Mouse (Mus musculus): Measurements from ENCODE around the gene Grid2. TPM values are rescaled to one million over a fixed set of nuclear protein-coding genes. Genes with fewer than 3 reads are reported as not detected.

Grid2 gene
- polyA plus RNA-seq, 1 experiment, result not detected

GRCm38 (mm10) chr6:64730030-64730429 lies 1474.4 kb downstream of the Grid2 start:
- Histone ChIP-seq H3K4me3 (replicated peaks) (peak overlapping the region; percentile 88), H3K27me3 (replicated peaks) (peaks cover 78% of the 10 kb centered on the region), H3K36me3 (replicated peaks; ENCODE audit: low read length) (no peaks in the 10 kb centered on the region), H3K9me3 (peaks cover 24% of the 10 kb centered on the region), H3K4me1 (peaks cover 29% of the 10 kb centered on the region)
- TF ChIP-seq FLI1 (IDR thresholded peaks at IDR 0.05; ENCODE audit: low read length) (no peak), GATA1 (IDR thresholded peaks at IDR 0.05; ENCODE audit: borderline replicate concordance, low read length) (no peak)

DNA sequence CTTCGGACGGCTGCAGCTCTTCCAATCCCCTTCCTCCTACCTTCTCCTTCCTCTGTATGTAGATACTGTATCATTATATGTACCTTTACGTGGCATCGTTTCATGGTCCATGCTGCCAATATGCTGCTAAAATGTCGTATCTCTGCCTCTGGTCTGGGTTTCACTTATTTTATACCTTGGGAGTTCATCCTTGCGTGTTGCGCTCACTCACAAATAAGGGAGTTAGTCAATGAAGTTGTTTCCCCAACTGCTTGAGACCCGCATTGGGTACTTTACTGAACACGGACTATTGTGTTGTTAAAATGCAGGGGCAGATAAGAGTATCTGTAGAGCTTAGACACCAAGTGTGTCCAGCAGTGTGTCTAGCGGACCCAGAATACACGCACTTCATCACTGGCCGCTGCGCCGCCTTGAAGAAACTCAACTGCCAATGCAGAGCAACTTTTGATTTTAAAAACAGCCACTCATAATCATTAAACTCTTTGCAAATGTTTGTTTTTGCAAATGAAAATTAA lies 1474.9 kb downstream of the Grid2 start:
- no peak overlapping the region for H3K4me3 ChIP-seq (replicated peaks)
- peaks cover 29% of the 10 kb centered on the region for H3K9me3 ChIP-seq
- TF ChIP-seq GATA1 (IDR thresholded peaks at IDR 0.05; ENCODE audit: borderline replicate concordance, low read length) (no peak), FLI1 (IDR thresholded peaks at IDR 0.05; ENCODE audit: low read length) (no peak)
- H3K27me3 ChIP-seq (replicated peaks), result peaks cover 84% of the 10 kb centered on the region
- H3K36me3 ChIP-seq (replicated peaks; ENCODE audit: low read length), result no peaks in the 10 kb centered on the region
- H3K4me1 ChIP-seq, result peaks cover 29% of the 10 kb centered on the region

- TF ChIP-seq GATA1 (IDR thresholded peaks at IDR 0.05; ENCODE audit: borderline replicate concordance, low read length) (no peak), FLI1 (IDR thresholded peaks at IDR 0.05; ENCODE audit: low read length) (no peak)
- H3K27me3 ChIP-seq (replicated peaks), result peaks cover 85% of the 10 kb centered on the region
- H3K9me3 ChIP-seq, result peaks cover 29% of the 10 kb centered on the region
- no peak overlapping the region for H3K4me3 ChIP-seq (replicated peaks)
- H3K36me3 ChIP-seq (replicated peaks; ENCODE audit: low read length), result no peaks in the 10 kb centered on the region
- H3K4me1 ChIP-seq, result peaks cover 29% of the 10 kb centered on the region
Measured at GRCm38 (mm10) chr6:64731126-64731525, 1475.5 kb downstream of the Grid2 start.

DNA sequence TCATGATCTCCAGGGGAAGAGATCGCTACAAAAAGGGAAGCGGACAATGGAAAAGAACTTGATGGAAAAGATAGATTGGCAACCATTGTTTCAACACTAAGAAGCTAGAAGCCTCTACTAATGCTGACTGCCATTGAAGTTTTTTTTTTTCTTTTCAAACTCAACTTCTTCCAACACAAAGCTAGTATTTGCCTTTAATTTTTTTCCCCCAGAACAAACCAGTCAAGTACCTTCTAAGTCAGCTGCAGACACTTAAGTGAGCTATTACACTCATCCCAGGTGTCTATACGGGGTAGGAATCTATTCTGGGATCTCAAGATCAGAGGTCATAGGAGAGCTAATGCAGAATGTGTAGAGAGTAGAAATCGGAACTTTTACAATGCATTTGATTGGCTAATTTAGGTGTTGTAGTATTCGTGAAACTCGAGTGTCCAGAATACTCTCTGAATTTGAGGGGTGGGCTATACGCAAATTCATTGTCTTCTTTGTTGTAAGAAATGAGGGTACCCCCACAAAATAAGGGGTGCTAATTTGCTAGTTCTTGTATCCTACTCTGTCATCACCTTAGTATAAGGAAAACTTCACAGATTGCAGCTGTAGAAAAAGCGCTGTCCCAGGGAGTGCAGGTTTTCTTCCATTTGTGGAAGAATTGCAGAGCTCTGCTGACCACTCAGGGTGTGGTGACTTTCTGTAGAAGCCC lies 1476.1 kb downstream of the Grid2 start:
- H3K4me3 ChIP-seq (replicated peaks), result no peak overlapping the region
- no peak for TF ChIP-seq GATA1 (IDR thresholded peaks at IDR 0.05; ENCODE audit: borderline replicate concordance, low read length)
- TF ChIP-seq FLI1 (IDR thresholded peaks at IDR 0.05; ENCODE audit: low read length), result no peak
- peaks cover 29% of the 10 kb centered on the region for H3K4me1 ChIP-seq
- peaks cover 29% of the 10 kb centered on the region for H3K9me3 ChIP-seq
- H3K27me3 ChIP-seq (replicated peaks), result peaks cover 85% of the 10 kb centered on the region
- no peaks in the 10 kb centered on the region for H3K36me3 ChIP-seq (replicated peaks; ENCODE audit: low read length)

DNA sequence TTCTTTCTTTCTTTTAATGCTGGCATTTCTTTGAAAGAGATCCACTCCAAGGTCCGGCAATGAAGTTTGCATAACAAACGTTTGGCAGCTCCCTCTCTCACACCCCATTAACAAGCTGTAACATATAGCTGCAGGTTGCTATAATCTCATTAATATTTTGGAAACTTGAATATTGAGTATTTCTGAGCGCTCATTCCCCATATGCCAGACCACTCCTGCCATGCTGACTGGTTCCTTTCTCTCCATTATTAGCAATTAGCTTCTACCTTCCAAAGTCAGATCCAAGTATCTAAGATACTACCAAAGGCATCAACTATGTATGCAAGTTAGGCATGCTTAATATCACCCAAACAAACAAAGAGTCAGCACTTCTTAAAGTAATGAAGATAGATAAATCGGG lies 1477.6 kb downstream of the Grid2 start:
- Histone ChIP-seq H3K36me3 (replicated peaks; ENCODE audit: low read length) (no peaks in the 10 kb centered on the region), H3K9me3 (peaks cover 24% of the 10 kb centered on the region), H3K4me1 (peaks cover 22% of the 10 kb centered on the region), H3K27me3 (replicated peaks) (peaks cover 71% of the 10 kb centered on the region), H3K4me3 (replicated peaks) (no peak overlapping the region)
- no peak for TF ChIP-seq FLI1 (IDR thresholded peaks at IDR 0.05; ENCODE audit: low read length)
- TF ChIP-seq GATA1 (IDR thresholded peaks at IDR 0.05; ENCODE audit: borderline replicate concordance, low read length), result no peak

- H3K9me3 ChIP-seq, result peaks cover 24% of the 10 kb centered on the region
- no peak for TF ChIP-seq FLI1 (IDR thresholded peaks at IDR 0.05; ENCODE audit: low read length)
- no peak for TF ChIP-seq GATA1 (IDR thresholded peaks at IDR 0.05; ENCODE audit: borderline replicate concordance, low read length)
- no peak overlapping the region for H3K4me3 ChIP-seq (replicated peaks)
- H3K4me1 ChIP-seq, result peaks cover 9% of the 10 kb centered on the region
- peaks cover 57% of the 10 kb centered on the region for H3K27me3 ChIP-seq (replicated peaks)
- H3K36me3 ChIP-seq (replicated peaks; ENCODE audit: low read length), result no peaks in the 10 kb centered on the region
Measured at GRCm38 (mm10) chr6:64734441-64735320, 1479.0 kb downstream of the Grid2 start.

DNA sequence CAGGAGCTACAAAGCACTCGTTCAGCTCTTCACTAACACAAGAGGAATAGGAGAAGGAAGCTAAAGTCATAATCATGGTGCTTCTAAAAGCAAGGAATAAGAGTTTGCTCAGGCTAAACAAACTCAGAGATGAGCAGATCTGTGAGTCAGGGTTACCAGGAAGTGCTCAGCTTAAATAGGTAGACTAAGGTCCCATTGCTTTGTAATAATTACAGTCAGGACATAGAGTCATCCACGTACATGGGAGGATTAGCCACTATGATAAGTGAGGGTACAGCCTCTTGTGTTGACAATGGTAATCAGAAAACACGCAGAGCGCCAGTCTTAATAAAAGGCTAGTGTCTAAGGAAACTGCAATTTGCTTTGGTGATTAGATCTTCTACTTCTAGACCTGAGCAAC lies 1480.6 kb downstream of the Grid2 start:
- peaks cover 15% of the 10 kb centered on the region for H3K9me3 ChIP-seq
- H3K27me3 ChIP-seq (replicated peaks), result peaks cover 43% of the 10 kb centered on the region

GRCm38 (mm10) chr6:64742915-64743489 lies 1487.3 kb downstream of the Grid2 start:
- no peak overlapping the region for H3K4me3 ChIP-seq (replicated peaks)
- no peaks in the 10 kb centered on the region for H3K27me3 ChIP-seq (replicated peaks)
- no peaks in the 10 kb centered on the region for H3K9me3 ChIP-seq
- no peak for TF ChIP-seq FLI1 (IDR thresholded peaks at IDR 0.05; ENCODE audit: low read length)
- TF ChIP-seq GATA1 (IDR thresholded peaks at IDR 0.05; ENCODE audit: borderline replicate concordance, low read length), result no peak
- H3K4me1 ChIP-seq, result no peaks in the 10 kb centered on the region
- no peaks in the 10 kb centered on the region for H3K36me3 ChIP-seq (replicated peaks; ENCODE audit: low read length)

More for the DNA sequence above, 1480.6 kb downstream of the Grid2 start:
- no peak overlapping the region for H3K4me3 ChIP-seq (replicated peaks)
- no peaks in the 10 kb centered on the region for H3K4me1 ChIP-seq
- TF ChIP-seq GATA1 (IDR thresholded peaks at IDR 0.05; ENCODE audit: borderline replicate concordance, low read length), result no peak
- TF ChIP-seq FLI1 (IDR thresholded peaks at IDR 0.05; ENCODE audit: low read length), result no peak
- H3K36me3 ChIP-seq (replicated peaks; ENCODE audit: low read length), result no peaks in the 10 kb centered on the region

Data from megakaryocyte, embryonic 14.5 days (primary cell).